Mouse (Mus musculus): ENCODE results near the gene Gm10642. TPM values are rescaled to one million over a fixed set of nuclear protein-coding genes. Genes with fewer than 3 reads are reported as not detected.

Gm10642 gene
- polyA plus RNA-seq, 1 experiment from 2014 or later, result 1.7 TPM

- no peak for TF ChIP-seq CTCF (IDR thresholded peaks at IDR 0.05; ENCODE audit: low read depth)
Measured at GRCm38 (mm10) chr9:70658266-70658665, 2.2 kb downstream of the Gm10642 start.

DNA sequence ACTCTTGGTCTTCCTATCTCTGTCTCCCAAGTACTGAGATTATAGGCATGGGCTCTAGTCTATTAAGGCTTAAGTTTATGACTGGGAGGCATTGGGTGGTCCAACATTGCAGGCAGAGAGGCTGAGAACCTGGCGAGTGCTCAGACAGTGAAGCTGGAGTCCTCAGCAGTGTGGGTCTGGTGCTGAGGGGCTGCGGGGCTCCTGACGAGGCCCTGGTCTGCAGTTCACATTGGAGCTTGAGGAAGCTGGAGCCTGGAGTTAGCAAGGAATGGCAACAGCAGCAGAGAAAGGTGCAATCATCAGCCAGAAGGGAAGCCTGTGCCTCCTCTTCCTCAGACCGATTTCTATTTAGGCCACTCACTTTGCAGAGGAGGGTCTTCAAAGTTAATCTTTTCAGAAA is 8.8 kb downstream of the Gm10642 start:
- Histone ChIP-seq H3K4me3 (replicated peaks; ENCODE audit: low read depth, low read length) (no peak overlapping the region), H3K9me3 (replicated peaks; ENCODE audit: low read length) (no peaks in the 10 kb centered on the region), H3K9ac (ENCODE audit: low read depth, low read length) (no peak overlapping the region), H3K36me3 (ENCODE audit: insufficient read depth, low read length) (no peaks in the 10 kb centered on the region), H3K27ac (no peak overlapping the region), H3K4me1 (replicated peaks; ENCODE audit: insufficient read depth, low read length) (no peaks in the 10 kb centered on the region), H3K4me2 (ENCODE audit: low read length) (no peak overlapping the region), H3K27me3 (ENCODE audit: insufficient read depth, low read length) (no peaks in the 10 kb centered on the region)
- WGBS, result 84% methylated on average over 4 of the region's 4 CpGs
- ATAC-seq (replicated peaks; ENCODE audit: low FRiP score, low read depth), result no peak
- TF ChIP-seq CTCF (IDR thresholded peaks at IDR 0.05; ENCODE audit: low read depth), result no peak
- no peak for DNase-seq (ENCODE audit: low spot score)

More at GRCm38 (mm10) chr9:70658266-70658665, 2.2 kb downstream of the Gm10642 start:
- DNase-seq (ENCODE audit: low spot score) (no peak), ATAC-seq (replicated peaks; ENCODE audit: low FRiP score, low read depth) (no peak)
- H3K9ac ChIP-seq (ENCODE audit: low read depth, low read length), result no peak overlapping the region
- H3K36me3 ChIP-seq (ENCODE audit: insufficient read depth, low read length), result no peaks in the 10 kb centered on the region
- WGBS, result 74% methylated on average over 2 of the region's 2 CpGs
- H3K27ac ChIP-seq, result no peak overlapping the region
- no peaks in the 10 kb centered on the region for H3K27me3 ChIP-seq (ENCODE audit: insufficient read depth, low read length)
- H3K9me3 ChIP-seq (replicated peaks; ENCODE audit: low read length), result no peaks in the 10 kb centered on the region
- H3K4me1 ChIP-seq (replicated peaks; ENCODE audit: insufficient read depth, low read length), result 0 out of 2 replicates have a peak, but pooled peaks cover 10% of the 10 kb centered on the region
- no peak overlapping the region for H3K4me3 ChIP-seq (replicated peaks; ENCODE audit: low read depth, low read length)
- H3K4me2 ChIP-seq (ENCODE audit: low read length), result no peak overlapping the region

DNA sequence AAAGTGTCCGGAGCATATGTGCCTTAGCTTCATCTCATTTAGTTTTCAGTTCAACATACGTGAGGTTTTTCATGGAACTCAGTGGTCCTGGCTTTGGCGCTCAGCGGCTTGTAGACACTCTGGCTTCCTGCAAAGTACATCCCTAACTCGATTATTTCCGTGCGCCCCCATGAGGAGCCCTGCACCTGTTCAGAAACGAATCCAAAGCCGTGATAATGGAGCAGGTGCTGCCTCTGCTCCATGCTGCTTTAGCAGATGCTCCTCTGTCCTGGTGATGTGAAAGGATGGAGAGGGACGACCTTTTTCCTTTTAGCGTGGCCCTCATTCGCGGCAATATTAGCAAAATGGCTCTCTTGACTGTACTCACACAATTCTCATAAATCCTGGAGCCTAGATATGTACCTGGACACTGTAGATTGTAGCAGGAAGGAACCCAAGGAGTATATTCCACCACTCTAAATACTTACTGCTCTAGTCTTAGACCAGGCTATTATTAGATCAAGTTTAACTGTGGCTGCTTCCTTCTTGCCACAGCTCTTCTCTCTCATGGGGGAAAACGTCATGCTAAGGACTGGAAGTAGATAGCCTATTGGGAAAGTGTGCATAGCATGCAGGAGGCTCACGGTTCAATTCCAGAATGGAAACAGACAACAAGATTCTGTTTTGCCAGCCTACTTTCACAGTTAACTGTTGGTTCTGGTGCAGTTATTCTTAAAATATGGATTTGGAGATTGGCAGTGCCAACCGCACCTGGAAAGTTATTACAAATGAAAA is 9.5 kb downstream of the Gm10642 start:
- Histone ChIP-seq H3K9ac (ENCODE audit: low read depth, low read length) (no peak overlapping the region), H3K36me3 (ENCODE audit: insufficient read depth, low read length) (no peaks in the 10 kb centered on the region), H3K27ac (no peak overlapping the region), H3K4me3 (replicated peaks; ENCODE audit: low read depth, low read length) (no peak overlapping the region), H3K4me2 (ENCODE audit: low read length) (no peak overlapping the region), H3K27me3 (ENCODE audit: insufficient read depth, low read length) (no peaks in the 10 kb centered on the region), H3K4me1 (replicated peaks; ENCODE audit: insufficient read depth, low read length) (no peaks in the 10 kb centered on the region), H3K9me3 (replicated peaks; ENCODE audit: low read length) (no peaks in the 10 kb centered on the region)
- DNase-seq (ENCODE audit: low spot score) (no peak), ATAC-seq (replicated peaks; ENCODE audit: low FRiP score, low read depth) (no peak)
- TF ChIP-seq CTCF (IDR thresholded peaks at IDR 0.05; ENCODE audit: low read depth), result no peak
- 76% methylated on average over 16 of the region's 16 CpGs for WGBS

DNA sequence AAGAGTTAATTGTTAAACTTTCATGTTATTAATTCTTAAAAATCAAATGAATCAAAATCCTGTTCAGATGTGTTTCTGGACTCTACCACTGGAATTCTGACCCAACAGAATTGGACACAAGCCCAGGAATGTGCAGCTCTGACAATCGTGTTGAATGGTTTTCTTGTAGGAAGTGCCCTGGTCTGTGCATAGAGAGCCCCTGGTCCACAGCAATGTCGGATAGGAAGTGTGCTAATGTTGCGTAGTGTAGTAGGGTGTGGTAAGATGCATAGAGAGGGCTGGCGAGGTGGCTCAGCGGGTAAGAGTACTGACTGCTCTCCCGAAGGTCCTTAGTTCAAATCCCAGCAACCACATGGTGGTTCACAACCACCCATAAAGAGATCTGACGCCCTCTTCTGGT is 10.8 kb downstream of the Gm10642 start:
- Histone ChIP-seq H3K27me3 (ENCODE audit: insufficient read depth, low read length) (no peaks in the 10 kb centered on the region), H3K4me2 (ENCODE audit: low read length) (no peak overlapping the region), H3K4me1 (replicated peaks; ENCODE audit: insufficient read depth, low read length) (no peaks in the 10 kb centered on the region), H3K36me3 (ENCODE audit: insufficient read depth, low read length) (no peaks in the 10 kb centered on the region), H3K4me3 (replicated peaks; ENCODE audit: low read depth, low read length) (no peak overlapping the region), H3K27ac (no peak overlapping the region), H3K9me3 (replicated peaks; ENCODE audit: low read length) (no peaks in the 10 kb centered on the region), H3K9ac (ENCODE audit: low read depth, low read length) (no peak overlapping the region)
- ATAC-seq (replicated peaks; ENCODE audit: low FRiP score, low read depth) (no peak), DNase-seq (ENCODE audit: low spot score) (peak; percentile 40)
- no peak for TF ChIP-seq CTCF (IDR thresholded peaks at IDR 0.05; ENCODE audit: low read depth)
- 61% methylated on average over 7 of the region's 7 CpGs for WGBS

GRCm38 (mm10) chr9:70668048-70668447 is 12.0 kb downstream of the Gm10642 start:
- peak; percentile 52 for TF ChIP-seq CTCF (IDR thresholded peaks at IDR 0.05; ENCODE audit: low read depth)
- H3K4me2 ChIP-seq (ENCODE audit: low read length), result no peak overlapping the region
- H3K4me3 ChIP-seq (replicated peaks; ENCODE audit: low read depth, low read length), result no peak overlapping the region
- DNase-seq (ENCODE audit: low spot score) (no peak), ATAC-seq (replicated peaks; ENCODE audit: low FRiP score, low read depth) (no peak)
- H3K27me3 ChIP-seq (ENCODE audit: insufficient read depth, low read length), result no peaks in the 10 kb centered on the region
- no peak overlapping the region for H3K9ac ChIP-seq (ENCODE audit: low read depth, low read length)
- no peaks in the 10 kb centered on the region for H3K36me3 ChIP-seq (ENCODE audit: insufficient read depth, low read length)
- no peak overlapping the region for H3K27ac ChIP-seq
- no peaks in the 10 kb centered on the region for H3K9me3 ChIP-seq (replicated peaks; ENCODE audit: low read length)
- no peaks in the 10 kb centered on the region for H3K4me1 ChIP-seq (replicated peaks; ENCODE audit: insufficient read depth, low read length)

DNA sequence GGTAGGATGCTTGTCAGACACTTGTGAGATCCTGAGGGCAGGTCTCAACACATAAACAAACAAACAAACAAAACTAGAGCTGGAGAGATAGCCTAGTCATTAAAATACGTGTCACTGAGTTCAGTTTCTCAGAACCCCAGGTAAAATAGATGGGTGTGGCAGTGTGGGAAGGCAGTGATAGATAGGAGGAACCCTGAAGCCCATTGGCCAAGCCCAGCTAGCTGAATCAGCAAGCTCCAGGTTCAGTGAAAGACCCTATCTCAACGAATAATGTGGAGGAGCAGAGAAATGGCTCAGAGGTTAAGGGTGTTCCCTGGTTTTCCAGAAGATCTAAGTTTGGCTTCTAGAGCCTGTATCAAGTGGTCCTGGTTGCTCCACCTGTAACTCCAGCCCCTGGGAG is 13.1 kb downstream of the Gm10642 start:
- Histone ChIP-seq H3K9me3 (replicated peaks; ENCODE audit: low read length) (no peaks in the 10 kb centered on the region), H3K4me2 (ENCODE audit: low read length) (no peak overlapping the region), H3K4me3 (replicated peaks; ENCODE audit: low read depth, low read length) (no peak overlapping the region), H3K9ac (ENCODE audit: low read depth, low read length) (no peak overlapping the region), H3K27ac (no peak overlapping the region), H3K4me1 (replicated peaks; ENCODE audit: insufficient read depth, low read length) (no peaks in the 10 kb centered on the region), H3K27me3 (ENCODE audit: insufficient read depth, low read length) (no peaks in the 10 kb centered on the region), H3K36me3 (ENCODE audit: insufficient read depth, low read length) (no peaks in the 10 kb centered on the region)
- ATAC-seq (replicated peaks; ENCODE audit: low FRiP score, low read depth) (no peak), DNase-seq (ENCODE audit: low spot score) (no peak)
- WGBS, result 56% methylated on average over 2 of the region's 2 CpGs
- TF ChIP-seq CTCF (IDR thresholded peaks at IDR 0.05; ENCODE audit: low read depth), result no peak

- Histone ChIP-seq H3K9ac (ENCODE audit: low read depth, low read length) (no peak overlapping the region), H3K9me3 (replicated peaks; ENCODE audit: low read length) (no peaks in the 10 kb centered on the region), H3K27ac (no peak overlapping the region), H3K36me3 (ENCODE audit: insufficient read depth, low read length) (no peaks in the 10 kb centered on the region), H3K27me3 (ENCODE audit: insufficient read depth, low read length) (no peaks in the 10 kb centered on the region), H3K4me2 (ENCODE audit: low read length) (no peak overlapping the region), H3K4me3 (replicated peaks; ENCODE audit: low read depth, low read length) (no peak overlapping the region), H3K4me1 (replicated peaks; ENCODE audit: insufficient read depth, low read length) (no peaks in the 10 kb centered on the region)
- DNase-seq (ENCODE audit: low spot score), result no peak
- TF ChIP-seq CTCF (IDR thresholded peaks at IDR 0.05; ENCODE audit: low read depth), result no peak
- no peak for ATAC-seq (replicated peaks; ENCODE audit: low FRiP score, low read depth)
- 82% methylated on average over 6 of the region's 6 CpGs for WGBS
Measured at GRCm38 (mm10) chr9:70670381-70670780, 14.3 kb downstream of the Gm10642 start.

Measured in kidney, postnatal 0 days (tissue).